Mouse (Mus musculus) kidney, embryonic 14.5 days (tissue): ENCODE data around the gene Olfr1346. TPM values are rescaled to one million over a fixed set of nuclear protein-coding genes. Genes with fewer than 3 reads are reported as not detected.

Source experiments
- ATAC-seq: fragments of 200-750 bp; cut with Nextera tagmentation; 2 replicates; pipeline ENCODE4 v1.8.0; 2017; ENCODE audit warnings: moderate number of reproducible peaks, mild to moderate bottlenecking, moderate TSS enrichment, moderate library complexity; ENCODE audit not compliant: low FRiP score, low TSS enrichment
- H3K27ac ChIP-seq: fragments of 300-500 bp; sonication (generic); 2 replicates; pipeline ENCODE4 v1.5.1; 2014; ENCODE audit warnings: low read depth, mild to moderate bottlenecking, low read length, moderate library complexity, mixed read lengths
- H3K27me3 ChIP-seq: fragments of 300-500 bp; sonication (generic); 2 replicates; pipeline ENCODE4 v1.6.1; 2014; ENCODE audit warnings: mild to moderate bottlenecking, low read length; ENCODE audit not compliant: control insufficient read depth, insufficient read depth
- H3K36me3 ChIP-seq: fragments of 300-500 bp; sonication (generic); 2 replicates; pipeline ENCODE4 v1.6.1; 2014; ENCODE audit warnings: low read length, mixed read lengths; ENCODE audit not compliant: control insufficient read depth, insufficient read depth
- H3K4me1 ChIP-seq: fragments of 300-500 bp; sonication (generic); 2 replicates; pipeline ENCODE4 v1.6.1; 2014; ENCODE audit warnings: low read length, mixed read lengths; ENCODE audit not compliant: control insufficient read depth, insufficient read depth
- H3K4me2 ChIP-seq: fragments of 300-500 bp; sonication (generic); replicated peaks from 2 replicates; pipeline ENCODE4 v1.6.1; 2014; ENCODE audit warnings: low read depth, mild to moderate bottlenecking, low read length
- H3K4me3 ChIP-seq: fragments of 300-500 bp; sonication (generic); 2 replicates; pipeline ENCODE4 v1.5.1; 2014; ENCODE audit warnings: mild to moderate bottlenecking, low read length
- H3K9ac ChIP-seq: fragments of 300-500 bp; sonication (generic); 2 replicates; pipeline ENCODE4 v1.6.1; 2014; ENCODE audit warnings: low read depth, mild to moderate bottlenecking, low read length, moderate library complexity
- H3K9me3 ChIP-seq: fragments of 300-500 bp; sonication (generic); 2 replicates; pipeline ENCODE4 v1.6.1; 2016; ENCODE audit warnings: low read length; ENCODE audit not compliant: control insufficient read depth
- WGBS: fragments of 180-500 bp; shearing (Covaris S2); extraction: QIAGEN DNeasy Blood & Tissue Kit; methylation state at CpG from one replicate; pipeline ENCODE4 v1.1.7; 2014; 5-methylcytosine and 5-hydroxymethylcytosine counted together
- polyA plus RNA-seq: library from polyadenylated mRNA; unstranded; fragments of >200 nt; fragmentation: Nextera tagmentation; extraction: Ambion mirVana; gene quantifications from 2 replicates; pipeline ENCODE4 v1.2.1, GENCODE M21; 2014

Olfr1346 gene
- polyA plus RNA-seq, result not detected in 2 replicates

DNA sequence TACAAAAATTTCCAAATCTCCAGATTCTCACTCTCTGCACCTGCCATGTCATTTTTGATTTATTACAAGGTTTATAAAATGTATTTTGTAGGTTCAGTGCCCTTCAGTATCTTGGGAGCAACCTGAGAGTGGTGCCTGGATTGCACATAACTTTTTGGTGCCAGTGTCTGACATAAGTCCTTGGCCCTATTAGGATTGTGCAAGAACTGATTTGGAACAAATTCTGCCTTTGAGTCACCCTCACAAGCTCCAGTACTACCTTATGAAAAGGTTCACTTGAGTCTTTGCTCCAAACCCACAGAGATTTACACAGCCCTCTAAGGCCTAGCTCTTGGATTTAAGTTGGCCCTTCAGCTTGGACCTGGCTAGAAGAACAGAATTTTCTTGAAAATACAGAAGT lies at the start of gene Olfr1346:
Olfr1346 (plus strand) TSS at position 151 of the 400 bp plus-strand sequence.
- Histone ChIP-seq H3K9ac (no peak within 1 kb of the TSS), H3K9me3 (no peaks in the 10 kb centered on the region), H3K4me3 (no peak within 1 kb of the TSS), H3K27ac (no peak within 1 kb of the TSS), H3K4me1 (no peaks in the 10 kb centered on the region), H3K27me3 (no peaks in the 10 kb centered on the region), H3K4me2 (no peak within 1 kb of the TSS), H3K36me3 (no peaks in the 10 kb centered on the region)
- ATAC-seq, result no peak

DNA sequence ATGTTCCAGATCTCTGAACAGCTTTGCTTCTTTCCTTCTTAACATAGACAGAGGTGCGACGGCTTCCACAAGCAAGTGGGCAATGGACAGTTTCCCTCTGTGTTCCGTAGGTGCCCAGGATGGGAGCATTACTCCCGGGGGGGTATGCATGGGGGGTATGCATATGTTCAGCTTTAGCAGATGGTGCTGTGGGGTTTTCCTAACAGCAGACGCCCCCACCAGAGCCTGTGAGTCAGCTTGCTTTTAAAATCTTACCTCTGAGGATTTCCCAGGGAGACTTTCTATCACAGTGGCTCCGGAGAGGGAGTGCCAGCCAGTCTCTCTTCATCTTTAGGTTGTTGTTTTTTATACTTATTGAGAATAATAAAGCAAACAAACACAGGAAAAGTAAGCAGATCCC lies 47.0 kb upstream of the Olfr1346 start:
- H3K4me2 ChIP-seq, result no peak overlapping the region
- no peak overlapping the region for H3K4me3 ChIP-seq
- no peaks in the 10 kb centered on the region for H3K36me3 ChIP-seq
- ATAC-seq, result no peak
- H3K27me3 ChIP-seq, result no peaks in the 10 kb centered on the region
- WGBS, result 72% methylated on average over 6 of the region's 6 CpGs
- H3K9ac ChIP-seq, result no peak overlapping the region
- H3K9me3 ChIP-seq, result no peaks in the 10 kb centered on the region
- no peaks in the 10 kb centered on the region for H3K4me1 ChIP-seq
- H3K27ac ChIP-seq, result no peak overlapping the region

DNA sequence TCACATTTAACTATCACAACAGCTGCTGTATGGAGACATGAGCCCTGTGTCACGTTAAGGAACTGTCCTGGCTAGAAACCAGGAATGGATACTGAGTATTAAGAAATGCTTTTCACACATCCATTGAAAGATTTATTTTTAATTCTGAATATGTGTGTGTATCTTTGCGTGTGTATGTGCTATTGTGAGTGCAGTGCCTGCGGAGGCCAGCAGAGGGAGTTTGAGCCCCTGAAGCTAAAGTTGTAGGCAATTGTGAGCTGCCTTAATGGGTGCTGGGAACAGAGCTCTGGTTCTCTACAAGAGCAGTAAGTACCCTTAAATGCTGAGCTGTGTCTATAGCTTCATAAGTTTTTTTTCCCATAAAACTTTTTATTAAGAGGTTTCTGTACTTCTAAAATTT lies 37.5 kb upstream of the Olfr1346 start:
- 82% methylated on average over 3 of the region's 3 CpGs for WGBS
- no peak overlapping the region for H3K27ac ChIP-seq
- H3K4me1 ChIP-seq, result no peaks in the 10 kb centered on the region
- peaks cover 4% of the 10 kb centered on the region; the same call in 1 of the 2 replicates for H3K9me3 ChIP-seq
- no peak for ATAC-seq
- no peak overlapping the region for H3K4me2 ChIP-seq
- H3K27me3 ChIP-seq, result no peaks in the 10 kb centered on the region
- H3K4me3 ChIP-seq, result no peak overlapping the region
- no peak overlapping the region for H3K9ac ChIP-seq
- no peaks in the 10 kb centered on the region for H3K36me3 ChIP-seq

DNA sequence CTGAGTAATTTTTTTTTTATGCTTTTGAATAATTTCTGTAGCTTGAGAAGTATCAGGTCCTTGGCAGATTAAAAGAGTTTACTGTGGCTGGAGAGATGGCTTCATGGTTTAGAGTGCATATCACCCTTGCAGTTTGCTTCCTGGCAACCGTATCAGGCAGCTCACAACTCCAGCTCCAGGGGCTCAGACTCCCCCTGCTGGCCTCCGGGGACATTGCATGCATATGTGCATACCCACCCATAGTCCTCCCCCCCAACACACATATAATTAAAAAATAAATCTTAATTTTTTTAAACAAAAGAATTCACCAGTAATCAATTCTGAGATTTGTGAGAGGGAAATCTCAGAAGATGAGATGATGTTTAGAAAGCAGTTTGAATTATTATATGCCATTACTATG lies 36.6 kb upstream of the Olfr1346 start:
- no peak for ATAC-seq
- 34% methylated on average over 2 of the region's 2 CpGs for WGBS
- no peak overlapping the region for H3K9ac ChIP-seq

DNA sequence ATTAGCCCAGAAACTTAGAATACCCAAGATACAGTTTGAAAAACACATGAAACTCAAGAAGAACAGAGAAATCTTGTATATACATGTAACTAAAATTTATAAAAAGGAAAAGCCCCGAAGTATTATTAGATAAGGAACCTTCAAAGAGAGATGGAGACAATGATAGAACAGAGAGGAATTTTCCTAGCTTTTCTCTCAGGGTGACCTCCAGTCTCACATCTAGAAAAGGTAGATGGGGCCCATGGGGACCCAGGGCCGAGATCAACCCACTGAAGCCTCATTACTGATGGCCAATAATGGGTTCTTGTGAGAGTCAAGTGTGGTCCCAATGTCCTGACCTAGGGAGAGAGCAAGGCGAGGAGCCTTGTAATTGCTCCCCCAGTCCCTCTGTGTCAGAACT lies 28.5 kb upstream of the Olfr1346 start, which contains the start of gene Olfr1344:
Olfr1344 (plus strand) TSS at position 301 of the 400 bp plus-strand sequence.
- Histone ChIP-seq H3K4me3 (no peak within 1 kb of the TSS), H3K4me2 (no peak within 1 kb of the TSS), H3K27me3 (no peaks in the 10 kb centered on the region), H3K4me1 (no peaks in the 10 kb centered on the region), H3K9ac (no peak within 1 kb of the TSS), H3K27ac (no peak within 1 kb of the TSS), H3K36me3 (no peaks in the 10 kb centered on the region), H3K9me3 (no peaks in the 10 kb centered on the region)
- WGBS, result 71% methylated on average over 3 of the region's 3 CpGs
- no peak for ATAC-seq

More for the DNA sequence above, 36.6 kb upstream of the Olfr1346 start:
- Histone ChIP-seq H3K4me3 (no peak overlapping the region), H3K27me3 (no peaks in the 10 kb centered on the region), H3K9me3 (peaks cover 4% of the 10 kb centered on the region; the same call in 1 of the 2 replicates), H3K4me2 (no peak overlapping the region), H3K36me3 (no peaks in the 10 kb centered on the region), H3K27ac (no peak overlapping the region), H3K4me1 (no peaks in the 10 kb centered on the region)

DNA sequence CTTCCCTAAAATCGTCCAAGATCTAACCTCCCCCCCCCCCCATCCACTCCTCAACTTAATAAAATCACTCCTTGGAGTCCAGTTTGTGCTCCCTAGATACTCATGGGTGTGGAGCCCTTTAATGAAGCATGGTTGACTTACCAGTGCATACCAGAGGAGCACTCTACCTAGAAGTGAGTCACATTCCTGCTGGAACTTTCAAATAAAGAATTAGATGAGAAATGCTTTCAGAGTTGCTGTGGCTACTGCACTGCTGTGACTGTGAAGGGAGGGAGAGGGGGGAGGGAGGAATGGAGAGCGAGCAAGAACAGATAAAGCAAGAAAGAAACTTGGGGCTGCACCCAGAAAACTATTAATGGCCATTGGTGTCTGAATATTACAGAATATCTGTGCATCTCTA lies 25.7 kb upstream of the Olfr1346 start:
- no peak overlapping the region for H3K9ac ChIP-seq
- 57% methylated on average over 2 of the region's 2 CpGs for WGBS

DNA sequence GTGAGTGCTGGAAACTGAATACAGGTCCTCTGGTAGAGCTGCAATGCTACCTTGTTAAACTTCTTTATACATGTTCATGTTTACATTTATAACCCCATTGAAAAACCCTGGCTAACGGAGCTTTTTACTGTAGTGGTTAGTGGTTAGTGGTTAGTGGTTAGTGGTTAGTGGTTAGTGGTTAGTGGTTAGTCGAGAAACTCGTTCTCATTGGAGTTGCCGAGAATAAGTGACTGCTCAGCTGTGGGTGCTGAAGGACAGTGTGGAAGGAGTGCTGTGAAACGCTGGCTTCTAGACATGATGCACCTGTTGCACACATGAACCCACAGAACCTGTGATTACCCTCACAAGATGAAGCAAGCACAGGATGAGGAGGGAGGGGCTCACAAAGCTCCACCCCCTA lies 19.1 kb upstream of the Olfr1346 start:
- no peaks in the 10 kb centered on the region for H3K4me1 ChIP-seq
- no peak overlapping the region for H3K27ac ChIP-seq
- WGBS, result 82% methylated on average over 5 of the region's 5 CpGs
- H3K9me3 ChIP-seq, result peaks cover 5% of the 10 kb centered on the region; the same call in 1 of the 2 replicates
- H3K9ac ChIP-seq, result no peak overlapping the region
- ATAC-seq, result no peak
- H3K27me3 ChIP-seq, result no peaks in the 10 kb centered on the region
- no peak overlapping the region for H3K4me3 ChIP-seq
- H3K36me3 ChIP-seq, result no peaks in the 10 kb centered on the region
- H3K4me2 ChIP-seq, result no peak overlapping the region

More for the DNA sequence above, 25.7 kb upstream of the Olfr1346 start:
- H3K9me3 ChIP-seq, result no peaks in the 10 kb centered on the region
- H3K27ac ChIP-seq, result no peak overlapping the region
- H3K4me2 ChIP-seq, result no peak overlapping the region
- H3K27me3 ChIP-seq, result no peaks in the 10 kb centered on the region
- H3K4me3 ChIP-seq, result no peak overlapping the region
- no peak for ATAC-seq
- H3K4me1 ChIP-seq, result no peaks in the 10 kb centered on the region
- no peaks in the 10 kb centered on the region for H3K36me3 ChIP-seq

DNA sequence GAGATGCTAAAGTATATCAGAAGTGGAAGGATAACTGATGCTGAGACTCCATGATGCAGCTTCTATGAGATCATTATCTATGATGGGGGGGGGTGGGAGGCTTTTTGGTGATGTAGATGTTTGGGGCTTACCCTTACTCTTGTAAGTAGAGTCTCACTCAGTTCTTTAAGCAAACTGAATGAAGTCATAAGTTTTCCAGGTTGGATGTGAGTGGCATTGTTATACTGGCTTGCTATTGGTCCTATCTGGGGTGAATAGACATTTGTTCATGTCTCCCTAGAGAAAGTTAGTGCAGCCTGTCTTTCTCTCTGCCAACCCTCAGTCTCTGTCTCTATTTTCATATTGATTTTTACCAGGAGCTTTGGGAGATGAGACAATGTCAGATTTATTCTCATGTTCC lies 11.0 kb upstream of the Olfr1346 start, which contains the start of gene Olfr1336:
Olfr1336 (plus strand) TSS at position 301 of the 400 bp plus-strand sequence.
- Histone ChIP-seq H3K4me1 (no peaks in the 10 kb centered on the region), H3K27me3 (no peaks in the 10 kb centered on the region), H3K9me3 (peaks cover 8% of the 10 kb centered on the region; the same call in 1 of the 2 replicates), H3K4me2 (no peak within 1 kb of the TSS), H3K36me3 (no peaks in the 10 kb centered on the region), H3K9ac (no peak within 1 kb of the TSS), H3K4me3 (no peak within 1 kb of the TSS), H3K27ac (no peak within 1 kb of the TSS)
- no peak for ATAC-seq

DNA sequence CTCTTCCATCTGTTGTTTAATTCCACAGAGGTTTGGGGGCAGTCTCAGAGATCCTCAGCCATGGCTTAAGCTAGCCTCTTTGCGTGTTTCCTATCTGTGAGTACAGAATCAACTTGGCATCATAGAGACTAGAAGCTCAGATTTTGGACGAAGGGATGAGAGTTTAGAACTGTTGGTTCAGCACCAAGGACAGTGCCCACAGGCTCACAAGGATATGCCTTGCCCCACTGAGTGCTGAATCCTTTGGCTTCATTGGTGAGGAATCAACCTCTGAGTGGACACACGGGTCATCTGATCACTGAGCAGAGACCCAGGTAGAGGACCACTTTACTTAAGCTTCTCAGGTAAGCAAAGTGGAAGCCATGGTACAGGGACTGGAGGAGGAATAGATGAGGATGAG lies 10.5 kb upstream of the Olfr1346 start:
- H3K27me3 ChIP-seq, result no peaks in the 10 kb centered on the region
- peaks cover 4% of the 10 kb centered on the region; the same call in 1 of the 2 replicates for H3K9me3 ChIP-seq
- no peak overlapping the region for H3K4me3 ChIP-seq
- no peak overlapping the region for H3K4me2 ChIP-seq
- WGBS, result 40% methylated on average over 3 of the region's 3 CpGs
- H3K9ac ChIP-seq, result no peak overlapping the region
- H3K4me1 ChIP-seq, result no peaks in the 10 kb centered on the region
- ATAC-seq, result no peak
- H3K27ac ChIP-seq, result no peak overlapping the region
- H3K36me3 ChIP-seq, result no peaks in the 10 kb centered on the region
